Mouse (Mus musculus): ENCODE data around the gene Rab5b. TPM values are rescaled to one million over a fixed set of nuclear protein-coding genes. Genes with fewer than 3 reads are reported as not detected.
"Not testable (repeated sequence)": the region's sequence is repeated elsewhere in the genome, so short reads cannot be mapped to it uniquely, and the experiment has no call there.

Rab5b gene
- polyA plus RNA-seq, 1 experiment from 2014 or later = 62.5 TPM

DNA sequence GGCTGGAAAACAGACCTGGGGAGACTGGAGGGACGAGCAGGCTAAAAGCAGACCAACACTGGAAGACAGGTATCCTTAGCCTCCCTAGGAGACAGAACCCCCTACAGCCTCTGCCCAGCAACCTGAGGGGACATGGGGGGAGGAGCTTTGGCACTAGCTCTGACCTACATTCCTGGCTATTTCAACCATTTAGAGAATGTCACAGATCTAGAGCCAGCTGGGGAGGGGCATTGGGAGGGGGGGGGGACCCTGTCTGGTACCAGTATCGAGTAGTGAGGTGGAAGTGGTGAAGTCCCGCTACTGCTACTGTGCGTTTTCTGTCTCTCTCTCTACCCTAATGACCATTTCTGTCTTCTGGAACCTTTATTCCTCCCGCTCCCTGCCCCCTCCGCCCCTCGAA is 54.2 kb downstream of the Rab5b start:
- 82% methylated on average over 7 of the region's 7 CpGs for WGBS
- no peak overlapping the region for H3K9ac ChIP-seq (ENCODE audit: low read length)
- H3K4me2 ChIP-seq (ENCODE audit: low read depth, severe bottlenecking) = no peak overlapping the region
- DNase-seq (ENCODE audit: low spot score) (no peak), ATAC-seq (ENCODE audit: insufficient number of reproducible peaks, low FRiP score, low TSS enrichment, low read depth) (no peak)
- no peaks in the 10 kb centered on the region for H3K9me3 ChIP-seq (ENCODE audit: control insufficient read depth, low read length)
- H3K27me3 ChIP-seq (ENCODE audit: control insufficient read depth, insufficient read depth, low read length) = no peaks in the 10 kb centered on the region
- H3K36me3 ChIP-seq (ENCODE audit: control insufficient read depth, insufficient read depth, low read length) = no peaks in the 10 kb centered on the region
- peaks cover 4% of the 10 kb centered on the region; the same call in 1 of the 2 replicates for H3K4me1 ChIP-seq (ENCODE audit: control insufficient read depth, insufficient read depth, low read length)
- no peak overlapping the region for H3K4me3 ChIP-seq (ENCODE audit: low read depth, low read length)
- H3K27ac ChIP-seq (replicated peaks; ENCODE audit: low read depth, low read length) = no peak overlapping the region

DNA sequence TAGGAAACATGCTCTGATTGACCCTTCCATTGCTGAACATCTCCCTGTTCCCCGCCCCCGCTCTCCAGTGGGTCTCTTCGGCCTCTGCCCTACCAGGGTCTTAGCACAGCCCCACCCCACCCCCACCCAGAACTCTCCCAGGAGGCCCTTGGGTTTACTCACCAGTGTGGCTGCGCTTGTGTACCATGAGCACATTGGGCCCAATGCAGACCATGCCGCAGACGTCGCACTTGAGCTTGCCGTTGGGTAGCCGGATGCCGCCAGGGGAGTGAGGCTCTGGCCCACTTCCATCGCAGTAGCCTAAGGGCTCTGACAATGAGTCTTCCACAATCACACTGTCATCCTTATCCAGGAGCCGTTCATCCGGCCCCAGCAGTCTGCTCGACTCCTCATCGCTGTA is 55.2 kb downstream of the Rab5b start:
- no peak overlapping the region for H3K4me2 ChIP-seq (ENCODE audit: low read depth, severe bottlenecking)
- H3K27ac ChIP-seq (replicated peaks; ENCODE audit: low read depth, low read length) = no peak overlapping the region
- H3K4me1 ChIP-seq (ENCODE audit: control insufficient read depth, insufficient read depth, low read length) = no peaks in the 10 kb centered on the region
- H3K27me3 ChIP-seq (ENCODE audit: control insufficient read depth, insufficient read depth, low read length) = no peaks in the 10 kb centered on the region
- no peaks in the 10 kb centered on the region for H3K36me3 ChIP-seq (ENCODE audit: control insufficient read depth, insufficient read depth, low read length)
- ATAC-seq (ENCODE audit: insufficient number of reproducible peaks, low FRiP score, low TSS enrichment, low read depth) (no peak), DNase-seq (ENCODE audit: low spot score) (no peak)
- H3K9ac ChIP-seq (ENCODE audit: low read length) = no peak overlapping the region
- WGBS = 94% methylated on average over 15 of the region's 15 CpGs
- H3K4me3 ChIP-seq (ENCODE audit: low read depth, low read length) = no peak overlapping the region
- no peaks in the 10 kb centered on the region for H3K9me3 ChIP-seq (ENCODE audit: control insufficient read depth, low read length)

DNA sequence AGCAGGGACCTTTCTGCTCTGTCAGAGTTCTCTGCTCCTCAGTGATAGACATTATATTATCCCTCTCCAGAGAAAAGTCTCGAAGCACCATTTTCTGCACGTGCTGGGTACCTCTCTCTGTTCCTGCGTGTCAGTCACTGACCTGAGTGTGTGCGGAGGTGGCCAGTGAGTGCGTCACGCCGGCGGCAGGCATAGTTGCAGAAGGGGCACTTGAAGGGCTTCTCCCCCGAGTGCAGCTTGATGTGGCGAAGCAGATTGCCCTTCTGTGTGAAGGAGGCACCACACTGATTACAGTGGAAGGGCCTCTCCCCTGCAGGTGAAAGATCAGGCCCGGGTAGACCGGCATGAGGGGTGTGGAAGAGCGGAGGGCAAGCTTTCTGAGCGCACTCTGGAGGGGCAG is 56.1 kb downstream of the Rab5b start:
- Histone ChIP-seq H3K27me3 (ENCODE audit: control insufficient read depth, insufficient read depth, low read length) (no peaks in the 10 kb centered on the region), H3K27ac (replicated peaks; ENCODE audit: low read depth, low read length) (no peak overlapping the region), H3K9me3 (ENCODE audit: control insufficient read depth, low read length) (no peaks in the 10 kb centered on the region), H3K9ac (ENCODE audit: low read length) (no peak overlapping the region), H3K4me2 (ENCODE audit: low read depth, severe bottlenecking) (no peak overlapping the region), H3K4me1 (ENCODE audit: control insufficient read depth, insufficient read depth, low read length) (no peaks in the 10 kb centered on the region), H3K36me3 (ENCODE audit: control insufficient read depth, insufficient read depth, low read length) (no peaks in the 10 kb centered on the region), H3K4me3 (ENCODE audit: low read depth, low read length) (no peak overlapping the region)
- WGBS = 92% methylated on average over 14 of the region's 14 CpGs
- DNase-seq (ENCODE audit: low spot score) (no peak), ATAC-seq (ENCODE audit: insufficient number of reproducible peaks, low FRiP score, low TSS enrichment, low read depth) (no peak)

DNA sequence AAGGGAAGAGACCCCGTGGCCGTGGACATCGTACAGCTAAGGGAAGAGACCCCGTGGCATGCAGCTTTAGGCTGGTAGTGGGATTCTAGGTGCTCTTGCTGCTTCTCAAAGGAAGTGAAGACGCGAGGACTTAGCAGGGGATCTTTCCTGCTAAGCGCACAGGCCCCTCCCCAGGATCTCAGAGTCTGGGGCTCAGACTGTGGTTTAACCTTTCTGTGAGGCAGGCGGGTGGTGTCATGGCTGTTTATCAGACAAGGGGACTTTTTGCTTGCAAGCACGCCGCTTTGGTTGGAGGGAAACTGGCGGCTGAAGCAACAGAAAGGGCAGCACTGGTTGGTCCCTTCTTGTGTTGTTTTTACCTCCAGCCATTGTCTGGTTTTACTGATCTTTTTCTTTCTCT is 59.1 kb downstream of the Rab5b start:
- H3K4me3 ChIP-seq (ENCODE audit: low read depth, low read length) = no peak overlapping the region
- H3K27me3 ChIP-seq (ENCODE audit: control insufficient read depth, insufficient read depth, low read length) = no peaks in the 10 kb centered on the region
- ATAC-seq (ENCODE audit: insufficient number of reproducible peaks, low FRiP score, low TSS enrichment, low read depth) (no peak), DNase-seq (ENCODE audit: low spot score) (no peak)
- H3K27ac ChIP-seq (replicated peaks; ENCODE audit: low read depth, low read length) = no peak overlapping the region
- H3K4me1 ChIP-seq (ENCODE audit: control insufficient read depth, insufficient read depth, low read length) = no peaks in the 10 kb centered on the region
- no peak overlapping the region for H3K4me2 ChIP-seq (ENCODE audit: low read depth, severe bottlenecking)
- no peak overlapping the region for H3K9ac ChIP-seq (ENCODE audit: low read length)
- peaks cover 2% of the 10 kb centered on the region; the same call in 1 of the 2 replicates for H3K36me3 ChIP-seq (ENCODE audit: control insufficient read depth, insufficient read depth, low read length)
- no peaks in the 10 kb centered on the region for H3K9me3 ChIP-seq (ENCODE audit: control insufficient read depth, low read length)
- WGBS = 34% methylated on average over 11 of the region's 11 CpGs

DNA sequence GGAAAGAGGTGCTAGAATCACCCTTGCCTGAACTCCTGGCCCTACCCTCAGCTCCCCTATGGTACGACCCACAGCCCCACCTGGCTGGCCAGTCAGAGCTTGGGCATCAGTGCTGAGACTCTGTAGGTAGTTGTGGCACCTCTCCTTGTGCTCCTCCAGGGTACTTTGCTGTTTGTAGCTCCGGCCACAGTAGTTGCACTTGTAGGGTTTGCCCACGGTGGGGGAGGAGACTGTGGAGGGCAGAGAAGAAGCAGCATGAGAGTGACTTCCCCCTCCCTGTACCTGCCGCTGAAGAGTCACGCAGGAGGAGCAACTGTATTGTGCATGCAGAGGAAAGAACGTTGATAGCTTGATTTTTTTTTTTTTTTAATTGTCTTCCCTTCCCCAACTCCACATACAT is 59.5 kb downstream of the Rab5b start:
- Histone ChIP-seq H3K4me2 (ENCODE audit: low read depth, severe bottlenecking) (no peak overlapping the region), H3K36me3 (ENCODE audit: control insufficient read depth, insufficient read depth, low read length) (peaks cover 2% of the 10 kb centered on the region; the same call in 1 of the 2 replicates), H3K27me3 (ENCODE audit: control insufficient read depth, insufficient read depth, low read length) (no peaks in the 10 kb centered on the region), H3K27ac (replicated peaks; ENCODE audit: low read depth, low read length) (no peak overlapping the region), H3K9me3 (ENCODE audit: control insufficient read depth, low read length) (no peaks in the 10 kb centered on the region), H3K9ac (ENCODE audit: low read length) (no peak overlapping the region), H3K4me1 (ENCODE audit: control insufficient read depth, insufficient read depth, low read length) (no peaks in the 10 kb centered on the region), H3K4me3 (ENCODE audit: low read depth, low read length) (no peak overlapping the region)
- ATAC-seq (ENCODE audit: insufficient number of reproducible peaks, low FRiP score, low TSS enrichment, low read depth) (no peak), DNase-seq (ENCODE audit: low spot score) (no peak)
- WGBS = 61% methylated on average over 6 of the region's 6 CpGs

DNA sequence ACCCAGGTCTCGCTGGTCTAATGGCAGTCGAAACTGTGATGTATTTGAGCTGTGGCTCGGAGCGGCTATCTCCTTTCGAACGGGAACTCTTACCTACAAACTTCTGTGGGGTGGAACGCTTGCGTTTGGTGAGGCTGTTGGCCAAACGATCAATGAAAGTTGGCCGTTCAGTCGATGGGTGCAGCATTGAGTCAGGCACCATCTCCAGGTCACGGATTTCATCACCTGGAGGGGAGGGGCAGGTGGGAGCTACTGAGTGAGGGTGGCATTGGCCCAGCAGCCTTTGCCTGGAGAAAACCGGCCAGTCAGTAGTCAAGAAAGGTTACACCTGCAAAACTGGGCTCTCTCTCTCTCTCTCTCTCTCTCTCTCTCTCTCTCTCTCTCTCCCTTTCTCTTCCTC is 60.4 kb downstream of the Rab5b start:
- 94% methylated on average over 13 of the region's 13 CpGs for WGBS
- no peak overlapping the region for H3K27ac ChIP-seq (replicated peaks; ENCODE audit: low read depth, low read length)
- no peaks in the 10 kb centered on the region for H3K9me3 ChIP-seq (ENCODE audit: control insufficient read depth, low read length)
- DNase-seq (ENCODE audit: low spot score) (no peak), ATAC-seq (ENCODE audit: insufficient number of reproducible peaks, low FRiP score, low TSS enrichment, low read depth) (no peak)
- no peaks in the 10 kb centered on the region for H3K4me1 ChIP-seq (ENCODE audit: control insufficient read depth, insufficient read depth, low read length)
- H3K36me3 ChIP-seq (ENCODE audit: control insufficient read depth, insufficient read depth, low read length) = peaks cover 2% of the 10 kb centered on the region; the same call in 1 of the 2 replicates
- H3K9ac ChIP-seq (ENCODE audit: low read length) = no peak overlapping the region
- no peaks in the 10 kb centered on the region for H3K27me3 ChIP-seq (ENCODE audit: control insufficient read depth, insufficient read depth, low read length)
- no peak overlapping the region for H3K4me2 ChIP-seq (ENCODE audit: low read depth, severe bottlenecking)
- H3K4me3 ChIP-seq (ENCODE audit: low read depth, low read length) = no peak overlapping the region

DNA sequence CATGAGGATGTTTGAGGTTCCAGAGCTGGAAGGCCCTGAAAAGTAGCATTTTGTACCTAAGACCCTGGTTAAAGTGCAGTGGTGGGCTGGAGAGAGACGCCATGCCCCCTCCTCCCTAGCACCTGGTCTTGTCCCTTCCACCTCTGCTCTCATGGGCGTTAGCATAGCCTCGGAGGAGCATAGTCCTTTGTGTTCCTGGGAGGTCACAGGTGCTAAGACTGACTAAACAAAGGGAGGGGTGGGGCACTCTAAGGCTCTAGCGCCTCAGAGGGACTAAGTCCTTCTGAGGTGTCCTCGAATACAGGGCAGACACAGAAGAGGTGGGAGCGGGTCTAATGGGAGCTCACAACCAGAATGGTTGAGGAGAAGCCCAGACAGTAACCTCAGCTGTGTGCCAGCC is 64.5 kb downstream of the Rab5b start:
- Histone ChIP-seq H3K36me3 (ENCODE audit: control insufficient read depth, insufficient read depth, low read length) (peaks cover 2% of the 10 kb centered on the region; the same call in 1 of the 2 replicates), H3K27me3 (ENCODE audit: control insufficient read depth, insufficient read depth, low read length) (no peaks in the 10 kb centered on the region), H3K4me2 (ENCODE audit: low read depth, severe bottlenecking) (no peak overlapping the region), H3K27ac (replicated peaks; ENCODE audit: low read depth, low read length) (no peak overlapping the region), H3K4me3 (ENCODE audit: low read depth, low read length) (no peak overlapping the region), H3K9ac (ENCODE audit: low read length) (no peak overlapping the region), H3K9me3 (ENCODE audit: control insufficient read depth, low read length) (no peaks in the 10 kb centered on the region), H3K4me1 (ENCODE audit: control insufficient read depth, insufficient read depth, low read length) (no peaks in the 10 kb centered on the region)
- ATAC-seq (ENCODE audit: insufficient number of reproducible peaks, low FRiP score, low TSS enrichment, low read depth) (no peak), DNase-seq (ENCODE audit: low spot score) (no peak)
- WGBS = 18% methylated on average over 6 of the region's 6 CpGs

DNA sequence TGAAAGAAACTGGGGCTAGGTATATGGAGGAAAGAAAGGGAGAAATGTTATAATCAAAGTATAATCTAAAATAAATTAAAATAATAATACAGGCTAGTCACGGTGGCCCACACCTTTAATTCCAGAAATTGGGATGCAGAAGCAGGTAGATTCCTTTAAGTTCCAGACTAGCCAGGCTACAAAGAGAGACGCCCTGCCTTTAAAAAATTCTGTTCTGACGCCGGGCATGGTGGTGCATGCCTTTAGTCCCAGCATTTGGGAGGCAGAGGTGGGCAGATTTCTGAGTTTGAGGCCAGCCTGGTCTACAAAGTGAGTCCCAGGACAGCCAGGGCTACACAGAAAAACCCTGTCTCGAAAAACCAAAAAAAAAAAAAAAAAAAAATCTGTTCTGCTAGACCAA is 65.8 kb downstream of the Rab5b start:
- not testable (repeated sequence) for DNase-seq (ENCODE audit: low spot score); H3K4me3 ChIP-seq (ENCODE audit: low read depth, low read length); H3K4me2 ChIP-seq (ENCODE audit: low read depth, severe bottlenecking); H3K27me3 ChIP-seq (ENCODE audit: control insufficient read depth, insufficient read depth, low read length); H3K4me1 ChIP-seq (ENCODE audit: control insufficient read depth, insufficient read depth, low read length); H3K9ac ChIP-seq (ENCODE audit: low read length); H3K9me3 ChIP-seq (ENCODE audit: control insufficient read depth, low read length); H3K27ac ChIP-seq (replicated peaks; ENCODE audit: low read depth, low read length); H3K36me3 ChIP-seq (ENCODE audit: control insufficient read depth, insufficient read depth, low read length); ATAC-seq (ENCODE audit: insufficient number of reproducible peaks, low FRiP score, low TSS enrichment, low read depth)
- WGBS = 82% methylated on average over 5 of the region's 5 CpGs

DNA sequence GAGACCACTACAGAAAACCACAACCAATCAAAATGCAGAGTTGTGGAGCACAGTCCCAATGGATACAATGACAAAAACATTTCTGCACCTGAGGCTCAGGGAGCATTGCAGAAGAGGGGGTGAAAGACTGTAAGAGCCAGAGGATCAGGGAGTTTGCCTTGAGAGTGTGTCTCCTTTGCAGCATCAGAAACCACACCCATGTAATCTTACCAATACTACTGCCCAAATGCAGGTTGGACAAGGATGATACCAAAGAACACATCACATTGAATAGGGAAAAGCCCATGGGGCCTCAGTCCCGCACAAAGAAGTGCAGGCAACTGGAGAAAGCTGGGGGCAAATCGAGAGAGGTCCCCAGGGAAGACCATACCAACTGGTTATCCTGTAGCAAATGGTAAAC is 66.3 kb downstream of the Rab5b start:
- Histone ChIP-seq H3K4me1 (ENCODE audit: control insufficient read depth, insufficient read depth, low read length) (0 out of 2 replicates have a peak, but pooled peaks cover 2% of the 10 kb centered on the region), H3K36me3 (ENCODE audit: control insufficient read depth, insufficient read depth, low read length) (peaks cover 5% of the 10 kb centered on the region; the same call in 1 of the 2 replicates), H3K27ac (replicated peaks; ENCODE audit: low read depth, low read length) (no peak overlapping the region), H3K4me3 (ENCODE audit: low read depth, low read length) (no peak overlapping the region), H3K9me3 (ENCODE audit: control insufficient read depth, low read length) (no peaks in the 10 kb centered on the region), H3K27me3 (ENCODE audit: control insufficient read depth, insufficient read depth, low read length) (no peaks in the 10 kb centered on the region), H3K4me2 (ENCODE audit: low read depth, severe bottlenecking) (no peak overlapping the region), H3K9ac (ENCODE audit: low read length) (no peak overlapping the region)
- DNase-seq (ENCODE audit: low spot score) (no peak), ATAC-seq (ENCODE audit: insufficient number of reproducible peaks, low FRiP score, low TSS enrichment, low read depth) (no peak)
- 82% methylated on average over 2 of the region's 2 CpGs for WGBS
